Mouse (Mus musculus): ENCODE results near the gene Sox4.

- TF ChIP-seq CTCF (IDR thresholded peaks at IDR 0.05; ENCODE audit: control insufficient read depth, insufficient read depth, insufficient read length) (no peak), FOSL1 (IDR thresholded peaks at IDR 0.05; ENCODE audit: insufficient read depth, low read length, poor library complexity, severe bottlenecking) (no peak), USF1 (IDR thresholded peaks at IDR 0.05; ENCODE audit: low read depth) (no peak), MYOD1 (IDR thresholded peaks at IDR 0.05; ENCODE audit: control insufficient read depth, insufficient read length, low read depth) (no peak), MAX (IDR thresholded peaks at IDR 0.05) (no peak), MYOG (IDR thresholded peaks at IDR 0.05; ENCODE audit: control insufficient read depth, extremely low read depth, insufficient read length) (no peak)
These were observed 1.6 kb downstream of the Sox4 start for GRCm38 (mm10) chr13:28951691-28952575.

Data from C2C12 (cell line).